Mouse (Mus musculus) cerebellum, adult 11-12 months (tissue): ENCODE measurements around the gene Tnfsf8.

Source experiments
- DNase-seq: peaks from one replicate; pipeline ENCODE4 v3.0.0; 2022

Gene Tnfsf8

GRCm38 (mm10) chr4:63840457-63840856 is 20.7 kb downstream of the Tnfsf8 start:
- DNase-seq: no peak

GRCm38 (mm10) chr4:63823136-63823535 is 38.0 kb downstream of the Tnfsf8 start:
- DNase-seq: no peak

GRCm38 (mm10) chr4:63817505-63817904 is 43.6 kb downstream of the Tnfsf8 start:
- DNase-seq: no peak

GRCm38 (mm10) chr4:63815668-63816067 is 45.5 kb downstream of the Tnfsf8 start:
- DNase-seq: no peak

GRCm38 (mm10) chr4:63798083-63798482 is 63.1 kb downstream of the Tnfsf8 start:
- DNase-seq: no peak

- no peak for DNase-seq
These were observed 64.6 kb downstream of the Tnfsf8 start for GRCm38 (mm10) chr4:63796527-63796926.

- no peak for DNase-seq
These were observed 68.8 kb downstream of the Tnfsf8 start for GRCm38 (mm10) chr4:63792328-63792727.

GRCm38 (mm10) chr4:63785466-63785865 is 75.7 kb downstream of the Tnfsf8 start:
- no peak for DNase-seq

GRCm38 (mm10) chr4:63783826-63784225 is 77.3 kb downstream of the Tnfsf8 start:
- no peak for DNase-seq

GRCm38 (mm10) chr4:63782970-63783613 is 78.1 kb downstream of the Tnfsf8 start:
- no peak for DNase-seq
